Mouse (Mus musculus) B cell, adult 2 months (primary cell): ENCODE measurements around the gene Cfap61.
"Not testable (repeated sequence)": the region's sequence is repeated elsewhere in the genome, so short reads cannot be mapped to it uniquely, and the experiment has no call there.

Source experiments
- DNase-seq, 2 experiments: peaks; one replicate each; pipeline ENCODE4 v3.0.0; 2022

Gene Cfap61

GRCm38 (mm10) chr2:145934339-145935231 lies at the start of gene Cfap61, which contains the start of gene Crnkl1:
TSS of gene Cfap61 (plus strand) at chr2:145934784.
TSS of gene Crnkl1 (minus strand) at chr2:145935014.
- peak; percentile 94 for DNase-seq

DNA sequence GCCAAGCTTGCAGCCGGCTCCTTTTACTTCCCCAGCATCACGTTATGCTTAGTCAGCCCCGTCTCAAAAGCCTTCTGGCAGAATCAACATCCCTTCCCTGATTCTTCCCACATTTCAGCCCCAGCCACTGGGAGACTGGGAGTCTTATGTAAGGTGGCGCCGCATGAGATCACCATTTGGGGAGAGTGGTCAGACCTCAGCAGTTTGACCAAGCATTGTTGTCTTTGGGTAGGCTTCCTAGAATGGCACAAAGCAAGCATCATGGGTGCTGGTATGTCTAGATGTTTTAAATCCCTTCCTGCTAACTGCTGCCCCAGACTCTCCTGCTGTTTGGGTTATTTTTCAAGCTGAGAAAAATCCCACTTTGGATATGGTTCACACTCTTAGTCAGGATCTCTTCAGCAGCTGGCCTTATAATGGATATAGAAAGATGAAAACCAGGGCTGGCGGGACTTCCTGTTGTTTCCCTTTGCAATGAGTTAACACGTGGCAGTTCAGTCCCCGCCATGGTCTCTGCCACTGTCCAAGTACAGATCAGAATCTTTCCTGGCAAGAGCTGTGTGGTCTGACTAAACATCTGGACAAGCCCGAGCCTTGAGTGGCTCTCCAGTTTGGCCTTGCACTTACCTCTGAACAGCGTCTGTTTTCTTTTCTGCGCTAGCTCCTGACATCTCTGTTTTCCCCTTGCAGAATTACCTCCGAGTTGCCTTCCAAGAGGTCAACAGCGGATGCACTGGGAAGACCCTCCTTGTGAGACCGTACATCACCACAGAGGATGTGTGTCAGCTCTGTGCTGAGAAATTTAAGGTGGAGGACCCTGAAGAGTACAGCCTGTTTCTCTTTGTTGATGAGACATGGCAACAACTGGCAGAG lies 49.4 kb upstream of the Cfap61 start:
- DNase-seq = no peak

GRCm38 (mm10) chr2:145887937-145888765 lies 46.4 kb upstream of the Cfap61 start:
- no peak for DNase-seq

- no peak for DNase-seq
Observed at GRCm38 (mm10) chr2:145888766-145889480, 45.7 kb upstream of the Cfap61 start.

- DNase-seq = no peak
Observed at GRCm38 (mm10) chr2:145890571-145890970, 44.0 kb upstream of the Cfap61 start.

DNA sequence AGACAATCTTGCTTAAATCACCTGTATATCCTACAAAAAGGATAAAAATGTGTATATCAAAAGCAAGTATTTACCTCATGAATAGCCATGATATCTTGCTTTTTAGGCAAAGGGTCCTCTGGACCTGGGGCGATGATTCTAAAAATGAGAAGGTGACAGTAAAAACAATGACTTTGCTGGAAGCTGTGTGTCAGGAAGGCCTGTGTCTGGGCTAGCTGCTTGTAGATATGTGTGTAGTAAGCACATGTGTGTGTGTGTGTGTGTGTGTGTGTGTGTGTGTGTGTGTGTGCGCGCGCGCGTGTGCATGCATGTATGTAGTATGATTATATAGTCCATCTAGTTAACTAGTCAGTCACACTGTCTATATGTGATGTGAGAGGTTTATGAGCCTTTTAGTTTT lies 40.8 kb upstream of the Cfap61 start:
- no peak for DNase-seq

GRCm38 (mm10) chr2:145898106-145898505 lies 36.5 kb upstream of the Cfap61 start:
- no peak for DNase-seq

- not testable (repeated sequence) for DNase-seq
Observed at GRCm38 (mm10) chr2:145900318-145900717, 34.3 kb upstream of the Cfap61 start.

DNA sequence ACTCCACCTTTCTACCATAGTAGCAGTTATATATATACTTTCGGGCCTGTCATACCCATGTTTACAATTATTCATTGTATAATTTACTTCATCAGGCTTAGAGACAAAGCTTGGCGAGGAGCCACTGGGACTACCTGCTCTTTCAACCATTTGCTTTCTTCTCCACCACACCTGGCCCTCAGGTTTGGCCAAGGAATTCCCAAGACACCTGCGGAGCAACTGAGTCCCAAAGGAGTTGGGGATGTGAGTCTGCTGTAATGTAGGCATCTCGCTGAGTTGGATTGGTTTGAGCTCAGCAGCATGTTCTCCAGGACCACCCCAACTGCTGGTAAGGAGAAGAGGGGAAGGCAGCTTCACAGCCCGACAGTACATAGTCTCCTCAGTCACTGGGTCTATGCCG lies 32.7 kb upstream of the Cfap61 start, which contains the start of gene Naa20:
Naa20 (plus strand) TSS at position 239 of the 400 bp plus-strand sequence.
- DNase-seq = no peak

DNA sequence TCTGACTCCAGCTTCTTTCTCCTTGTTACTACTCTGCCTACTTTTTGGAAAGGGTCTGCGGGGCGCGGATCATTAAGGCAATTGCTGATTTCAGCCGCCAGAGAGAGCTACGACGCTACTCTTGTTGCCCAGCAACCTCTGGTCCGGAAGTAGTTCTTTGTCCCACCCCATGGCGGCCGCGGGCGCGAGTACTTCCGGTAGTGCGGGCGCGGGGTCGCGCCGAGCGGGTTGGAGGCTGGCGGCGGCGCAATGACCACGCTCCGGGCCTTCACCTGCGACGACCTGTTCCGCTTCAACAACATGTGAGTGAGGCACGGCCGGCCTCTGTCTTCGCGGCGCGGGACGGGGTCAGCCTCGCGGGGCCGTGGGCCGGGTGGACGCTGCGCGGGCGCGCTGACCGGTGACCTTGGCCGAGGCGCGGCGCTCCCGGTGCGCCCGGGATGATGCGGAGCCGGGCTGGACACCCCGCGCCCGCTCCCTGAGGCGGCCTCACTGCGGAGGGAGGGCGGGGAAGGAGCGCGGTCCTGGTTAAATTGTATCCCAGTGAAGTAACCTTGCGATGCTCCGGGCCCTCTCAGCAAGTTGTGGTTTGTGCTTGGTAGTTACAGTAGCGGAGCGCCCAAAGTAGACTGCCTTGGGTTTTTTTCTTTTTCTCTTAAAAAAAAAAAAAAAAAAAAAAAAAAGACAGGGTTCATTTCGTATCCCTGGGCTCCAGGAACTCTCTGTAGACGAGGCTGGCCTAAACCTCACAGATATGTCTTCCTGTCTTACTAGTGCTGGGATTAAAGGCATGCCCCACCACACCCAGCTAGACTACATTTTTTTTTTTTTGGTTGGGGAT lies 31.3 kb upstream of the Cfap61 start:
- DNase-seq = peak; percentile 90

GRCm38 (mm10) chr2:145903983-145904616 lies 30.5 kb upstream of the Cfap61 start:
- no peak for DNase-seq

GRCm38 (mm10) chr2:145905156-145905555 lies 29.4 kb upstream of the Cfap61 start:
- peak in 1 of 2 experiments; percentile 21 for DNase-seq

DNA sequence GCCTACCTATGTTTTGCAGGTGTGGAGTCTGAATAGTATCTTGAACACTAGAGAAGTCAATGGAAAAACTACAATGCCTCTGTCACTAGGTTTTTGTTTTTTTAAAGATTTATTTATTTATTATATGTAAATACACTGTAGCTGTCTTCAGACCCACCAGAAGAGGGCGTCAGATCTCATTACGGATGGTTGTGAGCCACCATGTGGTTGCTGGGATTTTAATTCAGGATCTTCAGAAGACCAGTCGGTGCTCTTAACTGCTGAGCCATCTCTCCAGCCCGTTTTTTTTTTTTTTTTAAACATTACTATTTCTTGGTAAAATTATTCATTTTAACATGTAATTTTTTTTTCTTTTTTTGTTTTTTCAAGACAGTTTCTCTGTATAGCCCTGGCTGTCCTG lies 28.7 kb upstream of the Cfap61 start:
- DNase-seq = peak in 1 of 2 experiments; percentile 13

DNA sequence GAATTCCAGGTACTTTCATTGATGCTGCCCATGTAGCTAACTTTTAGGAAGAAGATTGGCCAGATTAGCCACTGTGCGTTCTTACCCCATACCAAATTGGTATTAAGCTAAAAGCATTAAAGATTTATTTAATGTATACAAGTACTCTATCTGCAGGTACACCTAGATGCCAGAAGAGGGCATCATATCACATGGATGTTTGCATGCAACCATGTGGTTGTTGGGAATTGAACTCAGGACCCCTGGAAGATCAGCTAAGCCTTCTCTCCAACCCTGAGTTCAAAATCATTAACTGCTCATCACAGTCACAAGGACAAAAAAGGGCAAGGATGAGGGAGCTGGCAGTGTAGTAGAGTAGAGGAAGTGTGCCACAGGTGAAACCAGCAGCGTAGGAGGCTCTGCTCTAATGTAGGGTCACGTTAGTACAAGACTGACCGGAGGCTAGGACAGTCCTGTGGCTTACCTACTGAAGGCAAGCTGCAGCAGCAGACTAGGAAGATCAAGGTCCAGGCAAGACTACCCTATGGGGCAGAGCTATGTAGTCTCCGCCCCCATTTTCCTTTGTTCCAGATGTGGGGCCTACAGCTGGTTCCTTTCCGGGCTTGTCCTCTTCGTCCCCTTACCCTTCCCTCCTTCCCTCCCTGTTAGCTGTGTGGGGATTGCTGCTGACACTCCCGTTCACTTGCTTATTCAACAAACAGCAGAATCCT lies 13.5 kb upstream of the Cfap61 start:
- no peak for DNase-seq

- no peak for DNase-seq
Observed at GRCm38 (mm10) chr2:145936975-145937374, 2.4 kb downstream of the Cfap61 start.

DNA sequence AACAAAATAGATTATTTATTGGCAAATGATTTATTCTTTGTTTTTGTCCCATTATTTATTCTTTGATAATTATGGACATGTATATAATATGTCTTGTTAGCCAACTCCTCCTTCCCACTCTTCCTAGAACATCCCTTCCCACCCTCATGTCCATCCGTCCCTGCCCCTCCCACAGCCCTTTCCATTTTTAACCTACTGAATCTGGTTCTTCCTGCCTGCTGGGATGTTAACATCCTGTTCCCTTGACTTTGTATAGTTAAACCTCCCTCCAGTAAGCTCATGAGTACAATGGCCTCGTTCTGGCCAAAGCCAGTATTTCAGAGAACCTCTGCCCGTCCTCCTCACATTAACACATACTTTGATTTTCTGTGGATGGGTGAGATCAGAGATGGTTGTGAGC lies 6.8 kb downstream of the Cfap61 start:
- no peak for DNase-seq

- no peak for DNase-seq
Observed at GRCm38 (mm10) chr2:145944286-145944685, 9.7 kb downstream of the Cfap61 start.

GRCm38 (mm10) chr2:145948402-145948954 lies 13.9 kb downstream of the Cfap61 start:
- DNase-seq = no peak

DNA sequence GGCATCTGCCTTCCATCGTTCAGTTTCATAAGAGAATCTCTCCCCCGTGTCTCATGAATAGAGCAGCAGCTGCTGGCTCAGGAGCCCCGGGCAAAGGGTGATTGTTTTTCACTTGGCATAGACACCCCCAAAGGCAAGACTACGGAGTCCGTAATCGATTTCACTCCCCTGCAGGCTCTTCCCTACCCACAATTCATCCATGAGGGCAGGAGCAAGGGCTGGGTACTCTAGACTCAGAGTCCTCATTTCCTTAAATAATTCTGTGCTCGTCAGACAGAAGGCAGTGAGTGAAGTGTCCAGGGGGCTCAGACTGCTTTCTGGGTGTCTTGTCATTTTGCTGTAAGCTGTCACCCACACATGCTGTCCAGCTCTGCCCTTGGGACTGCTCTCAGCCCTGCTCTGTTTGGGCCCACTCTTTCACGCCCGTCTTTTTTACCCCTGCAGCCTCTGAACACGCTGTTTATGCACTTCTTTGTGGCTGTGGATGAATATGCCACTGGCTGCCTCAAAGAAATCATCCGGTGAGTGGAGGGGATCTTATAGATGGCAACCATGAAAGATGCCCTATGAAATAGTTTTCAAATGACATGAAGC lies 15.0 kb downstream of the Cfap61 start:
- no peak for DNase-seq
